Mouse (Mus musculus) regulatory T cell (primary cell): ENCODE data around the gene Col28a1.
"Not testable (repeated sequence)": the region's sequence is repeated elsewhere in the genome, so short reads cannot be mapped to it uniquely, and the experiment has no call there.

Source experiments
- in situ Hi-C: fragments of 300-600 bp; cut with MboI, MseI; formaldehyde crosslinking; loops from one replicate; pipeline ENCODE4 v1.15.1; 2025; ENCODE audit warnings: high pct_unique_total_duplicates

Col28a1 gene

GRCm38 (mm10) chr6:8023527-8023926 is 168.9 kb downstream of the Col28a1 start:
- in situ Hi-C loops = no loop called here

GRCm38 (mm10) chr6:7994736-7995135 is 197.7 kb downstream of the Col28a1 start:
- in situ Hi-C loops = no loop called here

- in situ Hi-C loops = no loop called here
Observed at GRCm38 (mm10) chr6:7983646-7983979, 208.8 kb downstream of the Col28a1 start.

- in situ Hi-C loops = not testable (repeated sequence)
Observed at GRCm38 (mm10) chr6:7982958-7983645, 209.3 kb downstream of the Col28a1 start.

- in situ Hi-C loops = no loop called here
Observed at GRCm38 (mm10) chr6:7971020-7971760, 221.2 kb downstream of the Col28a1 start.

GRCm38 (mm10) chr6:7969376-7969775 is 223.0 kb downstream of the Col28a1 start:
- in situ Hi-C loops = no loop called here

- in situ Hi-C loops = no loop called here
Observed at GRCm38 (mm10) chr6:7965833-7966522, 226.4 kb downstream of the Col28a1 start.

- in situ Hi-C loops = no loop called here
Observed at GRCm38 (mm10) chr6:7962749-7963148, 229.7 kb downstream of the Col28a1 start.

GRCm38 (mm10) chr6:7952208-7952607 is 240.2 kb downstream of the Col28a1 start:
- in situ Hi-C loops = no loop called here

- in situ Hi-C loops = no loop called here
Observed at GRCm38 (mm10) chr6:7951778-7952177, 240.6 kb downstream of the Col28a1 start.
